In genomic region chr17:25956631-25957030, GRCm38 (mm10) we compare ENCODE assay signal across 29 mouse cellular contexts. TPM values are rescaled to one million over a fixed set of nuclear protein-coding genes. Genes with fewer than 3 reads are reported as not detected.
DNase-seq lines count a peak whose midpoint lies in the region; ATAC-seq lines count a peak whose summit lies in the region.
"Had no signal": no experiment of that assay in that cellular context is flagged by ENCODE, and none has a peak within 500 bp of the region (broad histone marks: within the 10 kb centered on the region; RNA-seq: fewer than 3 reads in every experiment).

No protein-coding gene starts in this region.

- no peak overlapping the region for H3K9ac ChIP-seq in midbrain, embryonic 14.5 days (replicated peaks; ENCODE audit: low read length)
- H3K9ac ChIP-seq: liver, embryonic 14.5 days; neural tube, embryonic 12.5 days had no signal

- H3K9me3 ChIP-seq in midbrain, embryonic 14.5 days (ENCODE audit: control insufficient read depth, low read length), result no peaks in the 10 kb centered on the region
- no peaks in the 10 kb centered on the region for H3K9me3 ChIP-seq in midbrain, embryonic 10.5 days (replicated peaks)
- H3K9me3 ChIP-seq: heart, embryonic 10.5 days; neural tube, embryonic 12.5 days had no signal

- peak; percentile 74 to 76 for DNase-seq in cerebellum, postnatal 10 days
- no peak for DNase-seq in cerebellum, adult 8-10 months
- peak; percentile 58 for DNase-seq in left cerebral cortex, postnatal 4 days
- DNase-seq in left cerebral cortex, postnatal 14 days (ENCODE audit: low spot score in 2 of 2), result no peak
- DNase-seq in midbrain, embryonic 14.5 days, result peak; percentile 26
- DNase-seq in midbrain, embryonic 10.5 days (ENCODE audit: low spot score), result no peak
- DNase-seq in retina, postnatal 1 day, result peak; percentile 88
- no peak for DNase-seq in urinary bladder, adult 2 months (ENCODE audit: low spot score)
- DNase-seq: embryo, embryonic 11 days; gastrocnemius, postnatal 10 days; heart, postnatal 4 days; kidney, adult 2 months; layer of hippocampus, adult 9-11 months; lung, postnatal 4 days; right cerebral cortex, adult 18-20 months; right cerebral cortex, postnatal 4 days; thymus, postnatal 25 days had no signal

- H3K4me3 ChIP-seq in midbrain, embryonic 14.5 days (replicated peaks; ENCODE audit: low read depth, low read length), result no peak overlapping the region
- H3K4me3 ChIP-seq in midbrain, embryonic 10.5 days, result no peak overlapping the region
- H3K4me3 ChIP-seq: heart, embryonic 10.5 days; neural tube, embryonic 12.5 days had no signal

- no peak for ATAC-seq in midbrain, embryonic 14.5 days (ENCODE audit: low FRiP score, low TSS enrichment)
- ATAC-seq: CD4-positive, CD25-positive, alpha-beta regulatory T cell, adult 4 months; forebrain, embryonic 16.5 days had no signal

- intact Hi-C loops in left cerebral cortex, postnatal 4 days (cut with DNase I), result no loop called here
- intact Hi-C loops in left cerebral cortex, postnatal 14 days (cut with DNase I), result no loop called here

- H3K4me1 ChIP-seq in midbrain, embryonic 14.5 days (ENCODE audit: control insufficient read depth, insufficient read depth, low read length), result no peaks in the 10 kb centered on the region
- H3K4me1 ChIP-seq in midbrain, embryonic 10.5 days, result peaks cover 11% of the 10 kb centered on the region

- no peak overlapping the region for H3K27ac ChIP-seq in midbrain, embryonic 14.5 days (replicated peaks; ENCODE audit: low read depth, low read length)
- H3K27ac ChIP-seq in midbrain, embryonic 10.5 days (replicated peaks), result no peak overlapping the region
- H3K27ac ChIP-seq: heart, embryonic 10.5 days; kidney, postnatal 0 days; liver, embryonic 14.5 days; neural tube, embryonic 12.5 days had no signal

- peaks cover 20% of the 10 kb centered on the region for H3K27me3 ChIP-seq in midbrain, embryonic 14.5 days (ENCODE audit: control insufficient read depth, insufficient read depth, low read length)
- H3K27me3 ChIP-seq in midbrain, embryonic 10.5 days (ENCODE audit: low read depth, poor library complexity, severe bottlenecking), result peaks cover 33% of the 10 kb centered on the region

- peaks cover 30% of the 10 kb centered on the region for H3K36me3 ChIP-seq in midbrain, embryonic 14.5 days (ENCODE audit: control insufficient read depth, insufficient read depth, low read length)
- peaks cover 45% of the 10 kb centered on the region for H3K36me3 ChIP-seq in midbrain, embryonic 10.5 days

- no peak overlapping the region for H3K4me2 ChIP-seq in midbrain, embryonic 14.5 days (ENCODE audit: low read length)
- H3K4me2 ChIP-seq: neural tube, embryonic 12.5 days had no signal

- 67% methylated on average over 7 of the region's 7 CpGs for WGBS in midbrain, embryonic 14.5 days
- 88% methylated on average over 7 of the region's 7 CpGs for WGBS in midbrain, embryonic 10.5 days

RNA-seq across cellular contexts. Expression of gene A930017K11Rik, which starts 4.3 kb away (rescaled TPM):
- total RNA-seq in left cerebral cortex, postnatal 4 days (2021), result not detected
- under 1 TPM in 1 of 2 experiments, not detected in 1; 0.13 TPM for total RNA-seq in left cerebral cortex, postnatal 14 days (2021)
- 3.3 and 5.2 TPM in 2 replicates for polyA plus RNA-seq in midbrain, embryonic 14.5 days (2014; fragmentation: Nextera tagmentation; extraction: Ambion mirVana)
- polyA plus RNA-seq in midbrain, embryonic 10.5 days (2016; fragmentation: Nextera tagmentation; extraction: Ambion mirVana), result 0.06 and 0.19 TPM in 2 replicates
- polyA plus RNA-seq in urinary bladder, adult 2 months (2012; rRNA removed), result 0.06 and 0.07 TPM in 2 replicates
- total RNA-seq: adrenal gland, postnatal 25 days; gastrocnemius, postnatal 10 days; granulocyte monocyte progenitor cell, adult 5-6 weeks; heart, postnatal 4 days had no signal
- polyA plus RNA-seq: CD4-positive, CD25-positive, alpha-beta regulatory T cell, adult 4 months; forebrain, embryonic 16.5 days; heart, embryonic 16.5 days; large intestine, adult 2 months had no signal

RNA-seq across cellular contexts. Expression of gene Nhlrc4, which starts 11.9 kb away (rescaled TPM):
- not detected for total RNA-seq in left cerebral cortex, postnatal 4 days (2021)
- total RNA-seq in left cerebral cortex, postnatal 14 days (2021), result not detected
- 0.16 and 0.32 TPM in 2 replicates for polyA plus RNA-seq in midbrain, embryonic 14.5 days (2014; fragmentation: Nextera tagmentation; extraction: Ambion mirVana)
- polyA plus RNA-seq in midbrain, embryonic 10.5 days (2016; fragmentation: Nextera tagmentation; extraction: Ambion mirVana), result 0.34 TPM in 1 of 2 replicates, not detected in the other
- polyA plus RNA-seq in urinary bladder, adult 2 months (2012; rRNA removed), result 0.15 TPM in 1 of 2 replicates, not detected in the other
- total RNA-seq: adrenal gland, postnatal 25 days; gastrocnemius, postnatal 10 days; granulocyte monocyte progenitor cell, adult 5-6 weeks; heart, postnatal 4 days; megakaryocyte-erythroid progenitor cell, adult 5-6 weeks had no signal
- polyA plus RNA-seq: CD4-positive, CD25-positive, alpha-beta regulatory T cell, adult 4 months; forebrain, embryonic 16.5 days; intestine, embryonic 14.5 days; large intestine, adult 2 months had no signal

RNA-seq across cellular contexts. Expression of gene Pigq, which starts 11.9 kb away (rescaled TPM):
- total RNA-seq in left cerebral cortex, postnatal 4 days (2021), result 100 to 1,000 TPM in 1 of 2 experiments, 10 to 100 TPM in 1; 87.1 to 104 TPM
- total RNA-seq in left cerebral cortex, postnatal 14 days (2021), result 100 to 1,000 TPM; 138 to 145 TPM
- polyA plus RNA-seq in midbrain, embryonic 14.5 days (2014; fragmentation: Nextera tagmentation; extraction: Ambion mirVana), result 53.6 and 57.9 TPM in 2 replicates
- 64.8 and 67.8 TPM in 2 replicates for polyA plus RNA-seq in midbrain, embryonic 10.5 days (2016; fragmentation: Nextera tagmentation; extraction: Ambion mirVana)
- 48.7 and 53.5 TPM in 2 replicates for polyA plus RNA-seq in urinary bladder, adult 2 months (2012; rRNA removed)

RNA-seq across cellular contexts. Expression of gene Capn15, which starts 29.0 kb away (rescaled TPM):
- total RNA-seq in left cerebral cortex, postnatal 4 days (2021), result 10 to 100 TPM; 42.2 to 45.9 TPM
- 10 to 100 TPM; 46.5 to 50.0 TPM for total RNA-seq in left cerebral cortex, postnatal 14 days (2021)
- 21.1 and 25.7 TPM in 2 replicates for polyA plus RNA-seq in midbrain, embryonic 14.5 days (2014; fragmentation: Nextera tagmentation; extraction: Ambion mirVana)
- polyA plus RNA-seq in midbrain, embryonic 10.5 days (2016; fragmentation: Nextera tagmentation; extraction: Ambion mirVana), result 27.6 and 29.5 TPM in 2 replicates
- polyA plus RNA-seq in urinary bladder, adult 2 months (2012; rRNA removed), result 30.1 and 32.4 TPM in 2 replicates

RNA-seq across cellular contexts. Expression of gene Rab40c, which starts 37.1 kb away (rescaled TPM):
- total RNA-seq in left cerebral cortex, postnatal 4 days (2021), result 10 to 100 TPM; 47.0 to 47.2 TPM
- total RNA-seq in left cerebral cortex, postnatal 14 days (2021), result 10 to 100 TPM; 53.7 to 57.3 TPM
- polyA plus RNA-seq in midbrain, embryonic 14.5 days (2014; fragmentation: Nextera tagmentation; extraction: Ambion mirVana), result 29.4 and 46.9 TPM in 2 replicates
- 29.8 and 33.6 TPM in 2 replicates for polyA plus RNA-seq in midbrain, embryonic 10.5 days (2016; fragmentation: Nextera tagmentation; extraction: Ambion mirVana)
- 36.7 and 44.3 TPM in 2 replicates for polyA plus RNA-seq in urinary bladder, adult 2 months (2012; rRNA removed)

Comparison
In these comparisons a context has a peak if more than half of its experiments do, and no peak if none do; other contexts are left out.
1. DNase-seq: peak in cerebellum, postnatal 10 days (2 of 2), left cerebral cortex, postnatal 4 days (single experiment), midbrain, embryonic 14.5 days (single experiment) and retina, postnatal 1 day (single experiment); none in cerebellum, adult 8-10 months (single experiment), left cerebral cortex, postnatal 14 days (0 of 2), midbrain, embryonic 10.5 days (single experiment) and urinary bladder, adult 2 months (single experiment).